Mouse (Mus musculus): ENCODE measurements around the gene Casp9. TPM values are rescaled to one million over a fixed set of nuclear protein-coding genes. Genes with fewer than 3 reads are reported as not detected.

Casp9 gene
- total RNA-seq, 2 experiments from 2014 or later: 7.9 to 8.6 TPM

GRCm38 (mm10) chr4:141810975-141811374 is 17.6 kb downstream of the Casp9 start:
- intact Hi-C loops (cut with DNase I): loop anchor here (2.0 kb wide), 1 partner anchor 42 kb away; no protein-coding TSS in a partner anchor

GRCm38 (mm10) chr4:141811375-141811774 is 18.0 kb downstream of the Casp9 start:
- intact Hi-C loops (cut with DNase I): loop anchor here (2.0 kb wide), 1 partner anchor 41 kb away; no protein-coding TSS in a partner anchor
- DNase-seq (ENCODE audit: low spot score): no peak

More at GRCm38 (mm10) chr4:141810975-141811374, 17.6 kb downstream of the Casp9 start:
- DNase-seq (ENCODE audit: low spot score): no peak

GRCm38 (mm10) chr4:141816267-141816666 is 22.9 kb downstream of the Casp9 start:
- DNase-seq (ENCODE audit: low spot score): no peak
- intact Hi-C loops (cut with DNase I): no loop called here

- intact Hi-C loops (cut with DNase I): no loop called here
These were observed 23.6 kb downstream of the Casp9 start for GRCm38 (mm10) chr4:141816776-141817655.

GRCm38 (mm10) chr4:141817706-141818105 is 24.3 kb downstream of the Casp9 start:
- intact Hi-C loops (cut with DNase I): no loop called here
- no peak for DNase-seq (ENCODE audit: low spot score)

More at GRCm38 (mm10) chr4:141816776-141817655, 23.6 kb downstream of the Casp9 start:
- DNase-seq (ENCODE audit: low spot score): no peak

GRCm38 (mm10) chr4:141818861-141819260 is 25.4 kb downstream of the Casp9 start:
- no peak for DNase-seq (ENCODE audit: low spot score)
- intact Hi-C loops (cut with DNase I): no loop called here

- no peak for DNase-seq (ENCODE audit: low spot score)
These were observed 25.9 kb downstream of the Casp9 start for GRCm38 (mm10) chr4:141819316-141819715.

GRCm38 (mm10) chr4:141821178-141821577 is 27.8 kb downstream of the Casp9 start:
- DNase-seq (ENCODE audit: low spot score): no peak
- intact Hi-C loops (cut with DNase I): no loop called here

More at GRCm38 (mm10) chr4:141819316-141819715, 25.9 kb downstream of the Casp9 start:
- intact Hi-C loops (cut with DNase I): no loop called here

- no peak for DNase-seq (ENCODE audit: low spot score)
- intact Hi-C loops (cut with DNase I): no loop called here
These were observed 28.7 kb downstream of the Casp9 start for GRCm38 (mm10) chr4:141822089-141822488.

GRCm38 (mm10) chr4:141822979-141823378 is 29.6 kb downstream of the Casp9 start:
- intact Hi-C loops (cut with DNase I): no loop called here
- no peak for DNase-seq (ENCODE audit: low spot score)

- intact Hi-C loops (cut with DNase I): no loop called here
- no peak for DNase-seq (ENCODE audit: low spot score)
These were observed 32.6 kb downstream of the Casp9 start, which contains the start of gene Cela2a for GRCm38 (mm10) chr4:141826060-141826459. TSS of gene Cela2a (minus strand) at chr4:141826160.

- intact Hi-C loops (cut with DNase I): no loop called here
These were observed 34.0 kb downstream of the Casp9 start for GRCm38 (mm10) chr4:141827401-141827800.

GRCm38 (mm10) chr4:141828177-141828576 is 34.8 kb downstream of the Casp9 start:
- DNase-seq (ENCODE audit: low spot score): no peak
- intact Hi-C loops (cut with DNase I): no loop called here

More at GRCm38 (mm10) chr4:141827401-141827800, 34.0 kb downstream of the Casp9 start:
- DNase-seq (ENCODE audit: low spot score): no peak

- no peak for DNase-seq (ENCODE audit: low spot score)
- intact Hi-C loops (cut with DNase I): no loop called here
These were observed 37.0 kb downstream of the Casp9 start for GRCm38 (mm10) chr4:141830381-141830780.

GRCm38 (mm10) chr4:141831361-141831760 is 37.9 kb downstream of the Casp9 start:
- intact Hi-C loops (cut with DNase I): no loop called here
- DNase-seq (ENCODE audit: low spot score): no peak

- intact Hi-C loops (cut with DNase I): no loop called here
- no peak for DNase-seq (ENCODE audit: low spot score)
These were observed 40.5 kb downstream of the Casp9 start for GRCm38 (mm10) chr4:141833911-141834310.

- intact Hi-C loops (cut with DNase I): no loop called here
- DNase-seq (ENCODE audit: low spot score): no peak
These were observed 41.2 kb downstream of the Casp9 start for GRCm38 (mm10) chr4:141834536-141835095.

- intact Hi-C loops (cut with DNase I): loop anchor here (10.0 kb wide), 1 partner anchor 461 kb away; no protein-coding TSS in a partner anchor
- no peak for DNase-seq (ENCODE audit: low spot score)
These were observed 52.6 kb downstream of the Casp9 start, which contains the start of gene Ctrc for GRCm38 (mm10) chr4:141845999-141846398. TSS of gene Ctrc (minus strand) at chr4:141846359.

GRCm38 (mm10) chr4:141853437-141853836 is 60.0 kb downstream of the Casp9 start:
- intact Hi-C loops (cut with DNase I): loop anchor here (2.0 kb wide), 2 partner anchors 43 to 235 kb away; partner anchors contain the start of gene Tmem82
- no peak for DNase-seq (ENCODE audit: low spot score)

GRCm38 (mm10) chr4:141857422-141857930 is 64.1 kb downstream of the Casp9 start:
- peak; percentile 60 for DNase-seq (ENCODE audit: low spot score)
- intact Hi-C loops (cut with DNase I): loop anchor here (1.0 kb wide), 1 partner anchor 101 kb away; no protein-coding TSS in a partner anchor
